Mouse (Mus musculus): ENCODE measurements around the gene Rbm17.
A peak's percentile ranks its signal among the peaks of the same experiment; 100 is the strongest.
"Not testable (repeated sequence)": the region's sequence is repeated elsewhere in the genome, so short reads cannot be mapped to it uniquely, and the experiment has no call there.

Gene Rbm17

GRCm38 (mm10) chr2:11604053-11604452 lies at the start of gene Rbm17:
Gene Rbm17 (minus strand): TSS chr2:11604153.
- DNase-seq (ENCODE audit: low spot score in 2 of 2): no peak

GRCm38 (mm10) chr2:11653330-11653729 lies 49.4 kb upstream of the Rbm17 start:
- peak in 1 of 2 experiments; percentile 46 for DNase-seq (ENCODE audit: low spot score in 2 of 2)

- no peak for DNase-seq (ENCODE audit: low spot score in 2 of 2)
Measured at GRCm38 (mm10) chr2:11652780-11653179, 48.8 kb upstream of the Rbm17 start.

- DNase-seq (ENCODE audit: low spot score in 2 of 2): no peak
Measured at GRCm38 (mm10) chr2:11652196-11652595, 48.2 kb upstream of the Rbm17 start.

GRCm38 (mm10) chr2:11651476-11651875 lies 47.5 kb upstream of the Rbm17 start:
- no peak for DNase-seq (ENCODE audit: low spot score in 2 of 2)

GRCm38 (mm10) chr2:11645297-11645696 lies 41.3 kb upstream of the Rbm17 start:
- DNase-seq (ENCODE audit: low spot score in 2 of 2): no peak

- no peak for DNase-seq (ENCODE audit: low spot score in 2 of 2)
Measured at GRCm38 (mm10) chr2:11644057-11644456, 40.1 kb upstream of the Rbm17 start.

GRCm38 (mm10) chr2:11642451-11642941 lies 38.5 kb upstream of the Rbm17 start, which contains the start of gene Il2ra:
Gene Il2ra (plus strand): TSS chr2:11642807.
- DNase-seq (ENCODE audit: low spot score in 2 of 2): no peak

- peak in 1 of 2 experiments; percentile 29 for DNase-seq (ENCODE audit: low spot score in 2 of 2)
Measured at GRCm38 (mm10) chr2:11637115-11637514, 33.2 kb upstream of the Rbm17 start.

GRCm38 (mm10) chr2:11636138-11636480 lies 32.2 kb upstream of the Rbm17 start:
- DNase-seq (ENCODE audit: low spot score in 2 of 2): no peak

GRCm38 (mm10) chr2:11635471-11636137 lies 31.7 kb upstream of the Rbm17 start:
- peak in 1 of 2 experiments; percentile 30 for DNase-seq (ENCODE audit: low spot score in 2 of 2)

GRCm38 (mm10) chr2:11635035-11635434 lies 31.1 kb upstream of the Rbm17 start:
- no peak for DNase-seq (ENCODE audit: low spot score in 2 of 2)

GRCm38 (mm10) chr2:11625890-11626289 lies 21.9 kb upstream of the Rbm17 start, which contains the start of gene Gm17490:
Gene Gm17490 (minus strand): TSS chr2:11626264.
- no peak for DNase-seq (ENCODE audit: low spot score in 2 of 2)

GRCm38 (mm10) chr2:11623726-11624125 lies 19.8 kb upstream of the Rbm17 start:
- no peak for DNase-seq (ENCODE audit: low spot score in 2 of 2)

GRCm38 (mm10) chr2:11623173-11623572 lies 19.2 kb upstream of the Rbm17 start:
- DNase-seq (ENCODE audit: low spot score in 2 of 2): no peak

GRCm38 (mm10) chr2:11619598-11619997 lies 15.6 kb upstream of the Rbm17 start:
- no peak for DNase-seq (ENCODE audit: low spot score in 2 of 2)

- no peak for DNase-seq (ENCODE audit: low spot score in 2 of 2)
Measured at GRCm38 (mm10) chr2:11616846-11617245, 12.9 kb upstream of the Rbm17 start.

GRCm38 (mm10) chr2:11612939-11613338 lies 9.0 kb upstream of the Rbm17 start:
- DNase-seq (ENCODE audit: low spot score in 2 of 2): not testable (repeated sequence)

GRCm38 (mm10) chr2:11606718-11607117 lies 2.8 kb upstream of the Rbm17 start:
- not testable (repeated sequence) for DNase-seq (ENCODE audit: low spot score in 2 of 2)

- DNase-seq (ENCODE audit: low spot score in 2 of 2): no peak
Measured at GRCm38 (mm10) chr2:11604911-11605310, 958 bp upstream of the Rbm17 start.

- DNase-seq (ENCODE audit: low spot score in 2 of 2): peak; percentile 92 to 96
Measured at GRCm38 (mm10) chr2:11602506-11603489, 1.2 kb downstream of the Rbm17 start.

GRCm38 (mm10) chr2:11601795-11602194 lies 2.2 kb downstream of the Rbm17 start:
- DNase-seq (ENCODE audit: low spot score in 2 of 2): no peak

Measured in spleen, postnatal 10 days (tissue).